12 mouse cellular contexts compared by ENCODE assay signal in the genomic region with DNA sequence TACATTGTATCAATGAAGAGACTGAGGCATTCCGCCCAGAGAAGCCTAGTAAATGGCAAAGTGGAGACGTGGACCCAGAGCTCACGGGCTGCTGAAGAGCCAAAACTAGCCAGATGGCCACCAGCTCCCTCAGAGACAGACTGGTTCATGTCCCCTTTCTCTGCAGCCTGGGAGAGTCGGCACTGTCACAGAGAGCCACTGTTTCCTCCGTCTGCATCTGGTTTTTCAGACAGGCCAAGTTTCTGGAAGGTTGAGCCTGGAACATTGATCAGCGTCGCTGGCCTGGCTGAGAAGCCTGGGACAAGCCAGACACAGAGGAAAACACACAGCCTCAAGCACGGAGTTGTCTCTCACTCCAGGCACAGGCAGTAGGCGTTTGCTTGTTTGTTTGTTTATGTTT.
DNase-seq lines count a peak whose midpoint lies in the region; ATAC-seq and TF ChIP-seq lines count a peak whose summit lies in the region.
"Had no signal": no experiment of that assay in that cellular context is flagged by ENCODE, and none has a peak within 500 bp of the region (broad histone marks: within the 10 kb centered on the region; RNA-seq: fewer than 3 reads in every experiment).

No protein-coding gene starts in this region.

- TF ChIP-seq CTCF in hindbrain, postnatal 0 days (IDR thresholded peaks at IDR 0.05; ENCODE audit: low read depth) = no peak

- no peak overlapping the region for H3K4me3 ChIP-seq in hindbrain, postnatal 0 days (ENCODE audit: low read length)
- no peak overlapping the region for H3K4me3 ChIP-seq in hindbrain, embryonic 13.5 days
- H3K4me3 ChIP-seq in lung, embryonic 16.5 days (ENCODE audit: low read length) = no peak overlapping the region
- no peak overlapping the region for H3K4me3 ChIP-seq in heart, embryonic 13.5 days
- H3K4me3 ChIP-seq: hindbrain, embryonic 15.5 days had no signal

- ATAC-seq in hindbrain, postnatal 0 days = peak; percentile 44; the same call in 1 of the 2 replicates
- ATAC-seq in hindbrain, embryonic 13.5 days (ENCODE audit: low FRiP score) = no peak
- ATAC-seq in lung, embryonic 16.5 days (ENCODE audit: low read depth) = peak; percentile 42; the same call in 1 of the 2 replicates
- ATAC-seq in heart, embryonic 13.5 days (ENCODE audit: extremely low read depth, insufficient number of reproducible peaks, low FRiP score, low TSS enrichment) = no peak

- no peaks in the 10 kb centered on the region for H3K4me1 ChIP-seq in hindbrain, postnatal 0 days (ENCODE audit: insufficient read depth, low read length)
- H3K4me1 ChIP-seq in hindbrain, embryonic 13.5 days (replicated peaks) = peaks cover 39% of the 10 kb centered on the region
- peaks cover 3% of the 10 kb centered on the region; the same call in 1 of the 2 replicates for H3K4me1 ChIP-seq in lung, embryonic 16.5 days (replicated peaks; ENCODE audit: control insufficient read depth, insufficient read depth, low read length)
- no peaks in the 10 kb centered on the region for H3K4me1 ChIP-seq in heart, embryonic 13.5 days

- no peaks in the 10 kb centered on the region for H3K36me3 ChIP-seq in hindbrain, postnatal 0 days (ENCODE audit: insufficient read depth, low read length)
- no peaks in the 10 kb centered on the region for H3K36me3 ChIP-seq in hindbrain, embryonic 13.5 days
- H3K36me3 ChIP-seq in lung, embryonic 16.5 days (ENCODE audit: control insufficient read depth, insufficient read depth, low read length) = no peaks in the 10 kb centered on the region
- H3K36me3 ChIP-seq in heart, embryonic 13.5 days = no peaks in the 10 kb centered on the region
- H3K36me3 ChIP-seq: hindbrain, embryonic 15.5 days had no signal

- 54% methylated on average over 9 of the region's 9 CpGs for WGBS in hindbrain, postnatal 0 days
- 73% methylated on average over 9 of the region's 9 CpGs for WGBS in hindbrain, embryonic 13.5 days
- 52% methylated on average over 9 of the region's 9 CpGs for WGBS in lung, embryonic 16.5 days
- WGBS in heart, embryonic 13.5 days = 60% methylated on average over 9 of the region's 9 CpGs

- H3K27ac ChIP-seq in hindbrain, postnatal 0 days = peak overlapping the region; percentile 15; the same call in 1 of the 2 replicates
- H3K27ac ChIP-seq in hindbrain, embryonic 13.5 days = no peak overlapping the region
- H3K27ac ChIP-seq in lung, embryonic 16.5 days (ENCODE audit: low read length) = peak overlapping the region; percentile 50
- H3K27ac ChIP-seq in heart, embryonic 13.5 days (replicated peaks) = peak overlapping the region; percentile 30; the same call in 1 of the 2 replicates
- H3K27ac ChIP-seq: hindbrain, embryonic 15.5 days had no signal

- no peaks in the 10 kb centered on the region for H3K9me3 ChIP-seq in hindbrain, postnatal 0 days (ENCODE audit: low read length)
- H3K9me3 ChIP-seq in hindbrain, embryonic 13.5 days = no peaks in the 10 kb centered on the region
- H3K9me3 ChIP-seq in lung, embryonic 16.5 days (ENCODE audit: control insufficient read depth, low read length) = no peaks in the 10 kb centered on the region
- H3K9me3 ChIP-seq in heart, embryonic 13.5 days = no peaks in the 10 kb centered on the region
- H3K9me3 ChIP-seq: hindbrain, embryonic 15.5 days had no signal

- no peaks in the 10 kb centered on the region for H3K27me3 ChIP-seq in hindbrain, postnatal 0 days (ENCODE audit: insufficient read depth, low read length)
- no peaks in the 10 kb centered on the region for H3K27me3 ChIP-seq in hindbrain, embryonic 13.5 days
- no peaks in the 10 kb centered on the region for H3K27me3 ChIP-seq in lung, embryonic 16.5 days (ENCODE audit: control insufficient read depth, insufficient read depth, low read depth, low read length)
- peaks cover 15% of the 10 kb centered on the region for H3K27me3 ChIP-seq in heart, embryonic 13.5 days (replicated peaks)
- H3K27me3 ChIP-seq: hindbrain, embryonic 15.5 days had no signal

- no peak overlapping the region for H3K9ac ChIP-seq in hindbrain, postnatal 0 days (replicated peaks; ENCODE audit: low read length)
- H3K9ac ChIP-seq in hindbrain, embryonic 13.5 days = no peak overlapping the region
- H3K9ac ChIP-seq in lung, embryonic 16.5 days (ENCODE audit: low read length) = no peak overlapping the region
- no peak overlapping the region for H3K9ac ChIP-seq in heart, embryonic 13.5 days
- H3K9ac ChIP-seq: hindbrain, embryonic 15.5 days had no signal

- H3K4me2 ChIP-seq in hindbrain, postnatal 0 days (ENCODE audit: low read depth, low read length) = no peak overlapping the region
- no peak overlapping the region for H3K4me2 ChIP-seq in hindbrain, embryonic 13.5 days
- H3K4me2 ChIP-seq in lung, embryonic 16.5 days (ENCODE audit: low read depth, low read length) = no peak overlapping the region
- no peak overlapping the region for H3K4me2 ChIP-seq in heart, embryonic 13.5 days
- H3K4me2 ChIP-seq: hindbrain, embryonic 15.5 days; liver, embryonic 11.5 days had no signal

- peak; percentile 33 to 35 for DNase-seq in cerebellum, postnatal 14 days
- no peak for DNase-seq in cerebellum, adult 9-10 months
- DNase-seq in hindbrain, postnatal 0 days (ENCODE audit: low spot score) = peak; percentile 55
- no peak for DNase-seq in lung, postnatal 14 days
- DNase-seq in kidney, adult 11 months = no peak
- DNase-seq: cerebellum, adult 2 months; thymus, adult 2 months had no signal

Comparison
In these comparisons a context has a peak if more than half of its experiments do, and no peak if none do; other contexts are left out.
1. DNase-seq: peak in cerebellum, postnatal 14 days (2 of 2) and hindbrain, postnatal 0 days (single experiment); none in cerebellum, adult 9-10 months (single experiment), lung, postnatal 14 days (single experiment) and kidney, adult 11 months (single experiment).
2. ATAC-seq: peak in hindbrain, postnatal 0 days (single experiment) and lung, embryonic 16.5 days (single experiment); none in hindbrain, embryonic 13.5 days (single experiment) and heart, embryonic 13.5 days (single experiment).